Mouse (Mus musculus): ENCODE data around the gene Oas1a. TPM values are rescaled to one million over a fixed set of nuclear protein-coding genes. Genes with fewer than 3 reads are reported as not detected.
"Not testable (repeated sequence)": the region's sequence is repeated elsewhere in the genome, so short reads cannot be mapped to it uniquely, and the experiment has no call there.

The Oas1a gene
- polyA plus RNA-seq (2016; fragmentation: Nextera tagmentation; extraction: Ambion mirVana): 0.85 and 1.0 TPM in 2 replicates

GRCm38 (mm10) chr5:120906791-120907733, at the start of gene Oas1a:
Oas1a (minus strand) TSS chr5:120907521.
- WGBS: 33% methylated on average over 9 of the region's 12 CpGs
- H3K27me3 ChIP-seq; H3K4me2 ChIP-seq (replicated peaks); H3K9ac ChIP-seq (replicated peaks); H3K27ac ChIP-seq (replicated peaks); H3K36me3 ChIP-seq; H3K4me1 ChIP-seq; H3K9me3 ChIP-seq; ATAC-seq (ENCODE audit: low FRiP score, low read depth); H3K4me3 ChIP-seq: not testable (repeated sequence)

DNA sequence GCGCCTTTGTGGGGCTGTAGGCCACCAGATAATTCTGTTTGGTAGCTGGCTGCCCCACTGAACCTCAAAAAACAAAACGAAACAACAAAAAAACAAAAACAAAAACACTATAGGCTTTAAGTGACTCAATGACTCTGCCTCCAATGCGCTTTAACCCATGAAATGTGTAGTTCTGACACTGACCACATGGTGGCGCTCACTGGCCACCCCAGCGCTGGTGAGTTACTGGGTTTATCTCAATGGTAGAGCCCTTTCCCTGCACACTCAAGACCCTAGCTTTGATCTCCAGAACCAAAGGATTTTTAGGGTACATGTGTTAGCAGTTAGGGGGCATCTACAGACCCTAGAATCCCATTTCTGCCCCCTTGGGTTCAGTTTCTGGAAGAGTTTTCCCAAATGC, 46.7 kb upstream of the Oas1a start:
- Histone ChIP-seq H3K4me3 (no peak overlapping the region), H3K27me3 (no peaks in the 10 kb centered on the region; the same call in none of the 2 replicates), H3K27ac (replicated peaks) (no peak overlapping the region), H3K4me1 (0 out of 2 replicates have a peak, but pooled peaks cover 5% of the 10 kb centered on the region), H3K36me3 (no peaks in the 10 kb centered on the region), H3K4me2 (replicated peaks) (no peak overlapping the region), H3K9ac (replicated peaks) (no peak overlapping the region), H3K9me3 (no peaks in the 10 kb centered on the region)
- no peak for ATAC-seq (ENCODE audit: low FRiP score, low read depth)
- WGBS: 18% methylated on average over 5 of the region's 5 CpGs

DNA sequence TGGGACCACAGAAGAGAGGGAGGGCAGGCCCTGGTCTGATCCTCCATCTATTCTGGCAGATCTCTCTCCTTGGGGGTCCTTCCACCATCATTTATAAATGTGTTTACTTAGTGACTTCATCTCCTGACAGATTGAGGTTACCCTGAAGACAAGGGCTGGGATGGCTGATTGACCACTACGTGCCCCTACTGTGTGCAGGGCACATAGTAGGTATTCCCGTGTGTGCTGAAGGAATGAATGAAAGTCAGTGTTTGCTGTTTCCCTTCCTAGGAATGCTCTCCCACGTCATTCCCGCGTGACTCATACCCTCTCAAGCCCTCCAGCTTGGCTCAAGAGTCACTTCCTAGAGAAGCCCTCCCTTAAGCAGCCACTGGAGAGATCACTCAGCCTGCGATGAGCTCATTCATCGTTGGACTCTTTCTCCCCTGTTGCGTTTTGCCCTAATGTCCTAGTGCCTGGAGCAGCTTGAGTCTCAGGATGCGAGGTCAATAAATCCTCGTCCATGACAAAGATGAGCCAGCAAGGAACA, 45.0 kb upstream of the Oas1a start:
- ATAC-seq (ENCODE audit: low FRiP score, low read depth): no peak
- Histone ChIP-seq H3K36me3 (no peaks in the 10 kb centered on the region), H3K27ac (replicated peaks) (no peak overlapping the region), H3K9ac (replicated peaks) (no peak overlapping the region), H3K4me1 (0 out of 2 replicates have a peak, but pooled peaks cover 5% of the 10 kb centered on the region), H3K27me3 (no peaks in the 10 kb centered on the region; the same call in none of the 2 replicates), H3K4me2 (replicated peaks) (no peak overlapping the region), H3K4me3 (no peak overlapping the region), H3K9me3 (no peaks in the 10 kb centered on the region)
- 75% methylated on average over 10 of the region's 10 CpGs for WGBS

GRCm38 (mm10) chr5:120942076-120942475, 34.8 kb upstream of the Oas1a start:
- H3K27me3 ChIP-seq: no peaks in the 10 kb centered on the region
- no peaks in the 10 kb centered on the region for H3K36me3 ChIP-seq
- H3K9ac ChIP-seq (replicated peaks): no peak overlapping the region
- no peaks in the 10 kb centered on the region for H3K4me1 ChIP-seq
- ATAC-seq (ENCODE audit: low FRiP score, low read depth): no peak
- no peak overlapping the region for H3K4me2 ChIP-seq (replicated peaks)
- no peak overlapping the region for H3K4me3 ChIP-seq
- H3K27ac ChIP-seq (replicated peaks): no peak overlapping the region
- H3K9me3 ChIP-seq: no peaks in the 10 kb centered on the region
- WGBS: 74% methylated on average over 10 of the region's 10 CpGs

DNA sequence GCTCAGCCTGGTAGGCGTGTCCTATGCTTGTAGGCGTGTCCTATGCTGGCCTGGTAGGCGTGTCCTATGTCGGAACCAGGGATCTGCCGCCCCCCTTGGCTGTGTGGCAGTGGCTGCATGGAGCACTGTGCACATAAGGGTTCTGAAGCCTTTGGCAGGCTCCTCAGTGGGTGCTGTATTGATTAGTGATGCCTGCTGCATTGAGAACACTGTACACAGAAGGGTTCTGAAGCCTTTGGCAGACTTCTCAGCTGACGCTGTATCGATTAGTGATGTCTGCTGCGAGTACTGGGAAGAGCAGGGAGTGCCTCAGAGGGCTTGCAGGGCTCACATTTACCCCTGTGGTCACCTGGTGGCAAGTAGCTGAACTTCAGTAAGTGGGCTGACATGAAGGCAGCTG, 31.3 kb upstream of the Oas1a start:
- no peak overlapping the region for H3K4me3 ChIP-seq
- H3K36me3 ChIP-seq: no peaks in the 10 kb centered on the region
- ATAC-seq (ENCODE audit: low FRiP score, low read depth): no peak
- no peaks in the 10 kb centered on the region for H3K9me3 ChIP-seq
- H3K4me1 ChIP-seq: no peaks in the 10 kb centered on the region
- H3K9ac ChIP-seq (replicated peaks): no peak overlapping the region
- no peaks in the 10 kb centered on the region for H3K27me3 ChIP-seq
- H3K4me2 ChIP-seq (replicated peaks): no peak overlapping the region
- H3K27ac ChIP-seq (replicated peaks): no peak overlapping the region
- 51% methylated on average over 8 of the region's 8 CpGs for WGBS

DNA sequence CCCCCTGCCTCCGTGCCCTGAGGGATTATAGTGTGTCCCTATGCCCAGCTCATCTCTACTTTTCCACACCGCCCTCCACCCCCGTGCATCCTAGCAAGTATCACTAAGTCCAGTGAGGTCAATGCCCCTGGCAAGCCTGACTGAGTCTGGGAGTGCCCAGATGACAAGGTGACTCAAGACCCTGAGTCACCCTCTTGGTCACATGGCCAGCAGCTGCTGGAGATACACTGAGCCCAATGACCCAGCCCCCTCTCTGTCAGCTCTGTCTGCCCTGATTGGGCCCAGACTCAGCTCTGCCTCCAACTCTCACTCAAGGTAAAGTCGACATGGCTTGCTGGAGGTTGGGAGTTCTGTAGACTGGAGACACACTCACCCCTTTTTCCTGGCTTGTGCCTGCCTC, 30.5 kb upstream of the Oas1a start:
- H3K27me3 ChIP-seq: no peaks in the 10 kb centered on the region
- no peaks in the 10 kb centered on the region for H3K4me1 ChIP-seq
- ATAC-seq (ENCODE audit: low FRiP score, low read depth): no peak
- no peak overlapping the region for H3K4me3 ChIP-seq
- no peak overlapping the region for H3K27ac ChIP-seq (replicated peaks)
- 77% methylated on average over 4 of the region's 4 CpGs for WGBS
- H3K36me3 ChIP-seq: no peaks in the 10 kb centered on the region
- no peak overlapping the region for H3K4me2 ChIP-seq (replicated peaks)
- no peak overlapping the region for H3K9ac ChIP-seq (replicated peaks)
- H3K9me3 ChIP-seq: no peaks in the 10 kb centered on the region

- no peak for ATAC-seq (ENCODE audit: low FRiP score, low read depth)
- Histone ChIP-seq H3K4me2 (replicated peaks) (no peak overlapping the region), H3K4me1 (no peaks in the 10 kb centered on the region), H3K36me3 (no peaks in the 10 kb centered on the region), H3K27ac (replicated peaks) (no peak overlapping the region), H3K4me3 (no peak overlapping the region), H3K9me3 (no peaks in the 10 kb centered on the region), H3K9ac (replicated peaks) (no peak overlapping the region), H3K27me3 (no peaks in the 10 kb centered on the region)
- WGBS: 16% methylated on average over 5 of the region's 5 CpGs
Observed at GRCm38 (mm10) chr5:120933966-120934365, 26.6 kb upstream of the Oas1a start.

DNA sequence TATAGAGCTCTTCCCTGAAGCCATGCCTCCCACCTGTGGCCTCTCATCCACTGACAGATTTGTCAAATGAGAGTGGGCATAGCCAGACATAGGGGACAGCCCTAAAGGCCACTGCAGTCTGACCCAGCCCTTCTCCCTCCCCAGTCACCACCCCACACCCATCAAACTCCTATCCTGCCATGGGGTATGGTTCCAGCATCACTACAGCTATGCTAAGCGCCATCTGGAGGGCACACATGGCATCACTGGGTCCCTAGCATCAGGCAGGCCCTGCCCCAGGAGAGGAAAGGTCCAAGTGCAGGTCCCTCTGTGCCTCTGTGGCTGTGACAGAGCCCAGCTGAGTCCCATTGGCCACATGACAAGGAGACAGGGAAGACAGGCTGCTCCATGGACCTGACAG, 19.7 kb upstream of the Oas1a start:
- Histone ChIP-seq H3K4me1 (no peaks in the 10 kb centered on the region), H3K9me3 (no peaks in the 10 kb centered on the region), H3K4me3 (no peak overlapping the region), H3K9ac (replicated peaks) (no peak overlapping the region), H3K36me3 (no peaks in the 10 kb centered on the region), H3K27ac (replicated peaks) (no peak overlapping the region), H3K4me2 (replicated peaks) (no peak overlapping the region), H3K27me3 (no peaks in the 10 kb centered on the region)
- ATAC-seq (ENCODE audit: low FRiP score, low read depth): no peak
- WGBS: 8% methylated on average over 1 of the region's 1 CpGs

GRCm38 (mm10) chr5:120926311-120926710, 19.0 kb upstream of the Oas1a start:
- WGBS: 81% methylated on average over 2 of the region's 2 CpGs
- not testable (repeated sequence) for H3K4me1 ChIP-seq; H3K9me3 ChIP-seq; H3K4me3 ChIP-seq; ATAC-seq (ENCODE audit: low FRiP score, low read depth); H3K36me3 ChIP-seq; H3K27me3 ChIP-seq; H3K9ac ChIP-seq (replicated peaks); H3K4me2 ChIP-seq (replicated peaks); H3K27ac ChIP-seq (replicated peaks)

- ATAC-seq (ENCODE audit: low FRiP score, low read depth); H3K27me3 ChIP-seq; H3K4me1 ChIP-seq; H3K9ac ChIP-seq (replicated peaks); H3K4me2 ChIP-seq (replicated peaks); H3K27ac ChIP-seq (replicated peaks); H3K4me3 ChIP-seq; H3K36me3 ChIP-seq; H3K9me3 ChIP-seq: not testable (repeated sequence)
- WGBS: 80% methylated on average over 4 of the region's 4 CpGs
Observed at GRCm38 (mm10) chr5:120924520-120924919, 17.2 kb upstream of the Oas1a start.

DNA sequence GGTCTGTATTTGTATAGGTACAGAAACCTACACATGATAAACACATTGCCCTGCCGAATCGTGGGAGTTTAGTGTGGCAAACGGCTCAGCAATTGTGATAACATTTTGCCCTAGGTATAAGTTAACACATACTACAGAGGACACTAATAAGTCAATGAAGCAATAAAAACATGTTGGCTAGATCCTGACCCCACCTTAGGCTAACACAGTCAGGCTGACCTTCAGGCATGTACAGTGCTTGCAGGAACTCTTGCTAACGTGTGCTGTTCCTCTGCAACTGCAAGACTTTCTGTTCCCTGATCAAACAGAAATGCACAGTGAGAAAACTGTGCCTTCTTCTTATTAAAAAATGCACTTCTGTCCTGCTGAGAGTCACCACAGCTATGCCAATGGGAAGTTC, 16.6 kb upstream of the Oas1a start:
- ATAC-seq (ENCODE audit: low FRiP score, low read depth): no peak
- Histone ChIP-seq H3K4me2 (replicated peaks) (no peak overlapping the region), H3K9me3 (no peaks in the 10 kb centered on the region), H3K4me1 (no peaks in the 10 kb centered on the region), H3K4me3 (no peak overlapping the region), H3K36me3 (no peaks in the 10 kb centered on the region), H3K27me3 (no peaks in the 10 kb centered on the region), H3K27ac (replicated peaks) (no peak overlapping the region), H3K9ac (replicated peaks) (no peak overlapping the region)
- 83% methylated on average over 4 of the region's 4 CpGs for WGBS

DNA sequence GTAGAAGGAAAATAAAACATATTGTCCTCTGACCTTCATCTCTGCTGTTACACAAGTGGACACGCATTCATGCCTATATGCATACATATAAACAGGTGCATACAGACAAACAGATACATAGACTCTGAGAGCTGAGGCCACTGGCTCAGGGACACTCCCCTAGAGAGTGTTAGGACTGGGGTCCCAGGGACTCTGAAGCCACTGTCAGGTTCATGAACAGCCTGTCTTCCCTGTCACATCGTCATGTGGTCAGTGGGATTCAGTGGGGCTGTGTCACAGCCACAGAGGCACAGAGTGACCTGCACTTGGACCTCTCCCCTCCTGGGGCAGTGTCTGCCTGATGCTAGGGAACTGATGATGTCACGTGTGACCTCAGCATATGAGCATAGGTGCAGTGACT, 13.0 kb upstream of the Oas1a start:
- ATAC-seq (ENCODE audit: low FRiP score, low read depth): no peak
- Histone ChIP-seq H3K4me2 (replicated peaks) (no peak overlapping the region), H3K9ac (replicated peaks) (no peak overlapping the region), H3K27me3 (no peaks in the 10 kb centered on the region), H3K36me3 (no peaks in the 10 kb centered on the region), H3K9me3 (no peaks in the 10 kb centered on the region), H3K27ac (replicated peaks) (no peak overlapping the region), H3K4me1 (no peaks in the 10 kb centered on the region), H3K4me3 (no peak overlapping the region)
- WGBS: 83% methylated on average over 3 of the region's 3 CpGs

All from midbrain, embryonic 12.5 days (tissue).